Mouse (Mus musculus) ovary, postnatal 36 days (tissue): ENCODE measurements around the gene Gm37240.

Experiments used
- DNase-seq: peaks from one replicate; pipeline ENCODE4 v3.0.0; 2022; ENCODE audit warnings: low spot score, mixed read lengths

Gm37240 gene

GRCm38 (mm10) chr3:84645156-84646006, 1241.9 kb downstream of the Gm37240 start:
- DNase-seq: no peak

- DNase-seq: no peak
Measured at GRCm38 (mm10) chr3:84642942-84643341, 1244.4 kb downstream of the Gm37240 start.

- DNase-seq: no peak
Measured at GRCm38 (mm10) chr3:84641391-84641790, 1245.9 kb downstream of the Gm37240 start.

- DNase-seq: no peak
Measured at GRCm38 (mm10) chr3:84640536-84640935, 1246.8 kb downstream of the Gm37240 start.

GRCm38 (mm10) chr3:84639767-84640500, 1247.4 kb downstream of the Gm37240 start:
- DNase-seq: no peak

- DNase-seq: no peak
Measured at GRCm38 (mm10) chr3:84638858-84639257, 1248.5 kb downstream of the Gm37240 start.

GRCm38 (mm10) chr3:84637890-84638578, 1249.3 kb downstream of the Gm37240 start:
- no peak for DNase-seq

- DNase-seq: no peak
Measured at GRCm38 (mm10) chr3:84637095-84637494, 1250.2 kb downstream of the Gm37240 start.

- DNase-seq: no peak
Measured at GRCm38 (mm10) chr3:84631586-84631985, 1255.7 kb downstream of the Gm37240 start.

- no peak for DNase-seq
Measured at GRCm38 (mm10) chr3:84622026-84622425, 1265.3 kb downstream of the Gm37240 start.

- DNase-seq: no peak
Measured at GRCm38 (mm10) chr3:84619725-84620124, 1267.6 kb downstream of the Gm37240 start.

- no peak for DNase-seq
Measured at GRCm38 (mm10) chr3:84619056-84619455, 1268.3 kb downstream of the Gm37240 start.

- no peak for DNase-seq
Measured at GRCm38 (mm10) chr3:84618627-84619026, 1268.7 kb downstream of the Gm37240 start.

GRCm38 (mm10) chr3:84615856-84616225, 1271.5 kb downstream of the Gm37240 start:
- no peak for DNase-seq

GRCm38 (mm10) chr3:84615050-84615855, 1272.1 kb downstream of the Gm37240 start:
- DNase-seq: no peak

GRCm38 (mm10) chr3:84610183-84610710, 1277.1 kb downstream of the Gm37240 start:
- DNase-seq: no peak

- no peak for DNase-seq
Measured at GRCm38 (mm10) chr3:84603212-84603611, 1284.1 kb downstream of the Gm37240 start.

GRCm38 (mm10) chr3:84602759-84603158, 1284.6 kb downstream of the Gm37240 start:
- DNase-seq: no peak

GRCm38 (mm10) chr3:84601870-84602495, 1285.3 kb downstream of the Gm37240 start:
- no peak for DNase-seq

- DNase-seq: no peak
Measured at GRCm38 (mm10) chr3:84598756-84599155, 1288.6 kb downstream of the Gm37240 start.
